Mouse (Mus musculus) limb, embryonic 14.5 days (tissue): ENCODE measurements at regions not wholly inside any gene's neighbourhood (a gene's known extent, or its start where the extent isn't known, plus 50 kb on each side); places are given as distances from the start of the nearest gene placed in this dataset.

Experiments
- ATAC-seq: fragments of 200-750 bp; cut with Nextera tagmentation; 2 replicates; pipeline ENCODE4 v1.8.0; 2017; ENCODE audit warnings: low read depth, moderate number of reproducible peaks, moderate TSS enrichment; ENCODE audit not compliant: low FRiP score
- DNase-seq: peaks from one replicate; pipeline ENCODE4 v3.0.0-alpha.2; 2015; ENCODE audit warnings: low spot score
- H3K27ac ChIP-seq: fragments of 300-500 bp; sonication (generic); replicated peaks from 2 replicates; pipeline ENCODE4 v1.5.1; 2014; ENCODE audit warnings: low read depth, mild to moderate bottlenecking, low read length, moderate library complexity, mixed read lengths
- H3K27me3 ChIP-seq: fragments of 300-500 bp; sonication (generic); 2 replicates; pipeline ENCODE4 v1.6.1; 2014; ENCODE audit warnings: low read length, mixed read lengths; ENCODE audit not compliant: control insufficient read depth, insufficient read depth
- H3K36me3 ChIP-seq: fragments of 300-500 bp; sonication (generic); 2 replicates; pipeline ENCODE4 v1.6.1; 2014; ENCODE audit warnings: mild to moderate bottlenecking, low read length, moderate library complexity, mixed read lengths; ENCODE audit not compliant: control insufficient read depth, insufficient read depth
- H3K4me1 ChIP-seq: fragments of 300-500 bp; sonication (generic); 2 replicates; pipeline ENCODE4 v1.6.1; 2014; ENCODE audit warnings: antibody characterized with exemption, low read length, mixed read lengths; ENCODE audit not compliant: control insufficient read depth, insufficient read depth
- H3K4me2 ChIP-seq: fragments of 300-500 bp; sonication (generic); replicated peaks from 2 replicates; pipeline ENCODE4 v1.6.1; 2014; ENCODE audit warnings: low read depth, mild to moderate bottlenecking, low read length, moderate library complexity; ENCODE audit not compliant: severe bottlenecking
- H3K4me3 ChIP-seq: fragments of 300-500 bp; sonication (generic); replicated peaks from 2 replicates; pipeline ENCODE4 v1.5.1; 2014; ENCODE audit warnings: low read length
- H3K9ac ChIP-seq: fragments of 300-500 bp; sonication (generic); 2 replicates; pipeline ENCODE4 v1.6.1; 2014; ENCODE audit warnings: mild to moderate bottlenecking, low read depth, low read length, moderate library complexity; ENCODE audit not compliant: severe bottlenecking
- H3K9me3 ChIP-seq: fragments of 300-500 bp; sonication (generic); 2 replicates; pipeline ENCODE4 v1.6.1; 2016; ENCODE audit warnings: low read length; ENCODE audit not compliant: control insufficient read depth
- POLR2A ChIP-seq: fragments of 200-500 bp; IDR thresholded peaks from 2 replicates; pipeline ENCODE4 v1.8.0; 2012; ENCODE audit warnings: inconsistent platforms, mild to moderate bottlenecking, moderate library complexity, borderline replicate concordance; ENCODE audit not compliant: insufficient read depth, insufficient read length; ENCODE audit errors: extremely low read depth
- WGBS: fragments of 180-500 bp; shearing (Covaris S2); extraction: QIAGEN DNeasy Blood & Tissue Kit; methylation state at CpG from one replicate; pipeline ENCODE4 v1.1.7; 2014; 5-methylcytosine and 5-hydroxymethylcytosine counted together

GRCm38 (mm10) chr13:116110578-116110977 lies 198.9 kb downstream of the Isl1 start:
- no peak overlapping the region for H3K27ac ChIP-seq
- 96% methylated on average over 2 of the region's 2 CpGs for WGBS
- H3K4me1 ChIP-seq = no peaks in the 10 kb centered on the region
- no peak overlapping the region for H3K4me2 ChIP-seq
- no peaks in the 10 kb centered on the region for H3K27me3 ChIP-seq
- H3K4me3 ChIP-seq = no peak overlapping the region
- DNase-seq (no peak), ATAC-seq (no peak)
- no peak overlapping the region for H3K9ac ChIP-seq
- H3K9me3 ChIP-seq = no peaks in the 10 kb centered on the region
- H3K36me3 ChIP-seq = no peaks in the 10 kb centered on the region
- TF ChIP-seq POLR2A = no peak

DNA sequence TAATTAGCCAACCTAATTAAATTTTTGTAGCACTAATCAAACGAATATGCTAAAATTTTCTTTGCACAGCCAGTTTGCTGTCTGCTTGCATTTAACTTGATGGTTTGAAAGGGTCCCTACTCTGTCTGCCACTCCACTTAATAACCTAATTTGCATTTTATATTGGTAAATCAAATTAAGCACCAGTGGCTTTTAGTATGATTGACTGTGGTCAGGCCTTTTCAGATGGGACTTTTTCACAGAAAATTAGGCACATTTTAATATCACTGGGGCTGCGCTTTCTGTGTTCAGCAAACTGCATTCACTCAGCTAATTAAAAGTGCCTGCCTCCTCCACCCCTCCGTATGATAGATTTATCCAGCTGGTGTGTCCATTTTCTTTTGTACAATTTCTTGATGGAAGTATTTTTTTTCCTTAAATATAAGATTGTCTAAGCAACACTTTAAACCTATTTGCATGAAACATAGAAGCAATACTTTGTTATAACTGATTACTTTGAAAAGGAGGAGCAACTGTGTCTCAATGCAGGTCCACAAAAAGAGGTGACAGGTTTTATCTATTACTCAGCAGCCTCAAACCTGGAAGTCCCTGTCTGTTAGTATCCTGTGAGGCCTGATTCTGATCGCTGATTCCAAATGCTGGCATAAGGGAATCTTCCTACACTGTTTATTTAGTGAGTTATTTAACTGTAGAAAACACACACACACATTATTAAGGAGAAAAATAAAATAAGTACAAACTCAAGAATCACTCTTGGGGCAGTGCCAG lies 221.8 kb downstream of the Isl1 start:
- ATAC-seq (no peak), DNase-seq (no peak)
- TF ChIP-seq POLR2A = no peak
- Histone ChIP-seq H3K9me3 (no peaks in the 10 kb centered on the region), H3K36me3 (no peaks in the 10 kb centered on the region), H3K4me1 (no peaks in the 10 kb centered on the region), H3K4me3 (no peak overlapping the region), H3K27ac (no peak overlapping the region), H3K9ac (no peak overlapping the region), H3K27me3 (no peaks in the 10 kb centered on the region), H3K4me2 (no peak overlapping the region)
- WGBS = 56% methylated on average over 4 of the region's 4 CpGs

DNA sequence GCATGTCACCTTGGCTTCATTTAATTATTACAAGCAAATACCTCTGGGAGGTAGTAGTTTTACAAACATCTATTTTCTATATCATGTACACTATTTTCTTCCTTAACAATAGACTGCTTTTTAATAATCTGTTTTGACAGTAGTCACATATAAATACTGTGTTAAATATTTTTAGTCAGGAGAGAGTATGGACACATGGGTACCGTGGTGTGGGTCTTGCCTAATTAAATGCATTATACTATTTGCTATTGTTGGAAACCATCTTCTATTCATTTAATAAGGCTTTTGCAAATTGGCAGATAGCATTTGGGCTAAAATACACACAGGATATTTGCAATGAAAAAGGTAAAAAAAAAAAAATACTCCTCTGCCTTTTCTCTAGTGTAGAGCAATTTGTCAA lies 222.3 kb downstream of the Isl1 start:
- ATAC-seq (no peak), DNase-seq (no peak)
- WGBS = 68% methylated on average over 1 of the region's 1 CpGs
- Histone ChIP-seq H3K4me1 (no peaks in the 10 kb centered on the region), H3K4me2 (no peak overlapping the region), H3K4me3 (no peak overlapping the region), H3K9ac (no peak overlapping the region), H3K27ac (no peak overlapping the region), H3K36me3 (no peaks in the 10 kb centered on the region), H3K27me3 (no peaks in the 10 kb centered on the region), H3K9me3 (no peaks in the 10 kb centered on the region)
- no peak for TF ChIP-seq POLR2A

- WGBS = 71% methylated on average over 5 of the region's 5 CpGs
Measured at GRCm38 (mm10) chr13:116056976-116057647, 252.4 kb downstream of the Isl1 start.

GRCm38 (mm10) chr13:116056112-116056652 lies 253.3 kb downstream of the Isl1 start:
- DNase-seq = no peak
- no peaks in the 10 kb centered on the region for H3K27me3 ChIP-seq
- H3K9me3 ChIP-seq = no peaks in the 10 kb centered on the region
- no peaks in the 10 kb centered on the region for H3K36me3 ChIP-seq
- TF ChIP-seq POLR2A = no peak
- no peak overlapping the region for H3K9ac ChIP-seq
- H3K4me3 ChIP-seq = no peak overlapping the region
- WGBS = 57% methylated on average over 3 of the region's 3 CpGs
- H3K27ac ChIP-seq = no peak overlapping the region
- H3K4me1 ChIP-seq = no peaks in the 10 kb centered on the region
- no peak overlapping the region for H3K4me2 ChIP-seq
- ATAC-seq = no peak

More at GRCm38 (mm10) chr13:116056976-116057647, 252.4 kb downstream of the Isl1 start:
- Histone ChIP-seq H3K9me3 (no peaks in the 10 kb centered on the region), H3K27ac (no peak overlapping the region), H3K36me3 (no peaks in the 10 kb centered on the region), H3K4me3 (no peak overlapping the region), H3K4me1 (no peaks in the 10 kb centered on the region), H3K9ac (no peak overlapping the region), H3K4me2 (no peak overlapping the region), H3K27me3 (no peaks in the 10 kb centered on the region)
- DNase-seq = no peak
- TF ChIP-seq POLR2A = no peak
- ATAC-seq = no peak
